Mouse (Mus musculus) T-helper 1 cell (primary cell): ENCODE data around the gene Prrg2.

Source experiments
- in situ Hi-C: fragments of 300-600 bp; cut with MboI, MseI; formaldehyde crosslinking; loops from one replicate; pipeline ENCODE4 v1.15.1; 2025; ENCODE audit warnings: high pct_unique_total_duplicates

The Prrg2 gene

DNA sequence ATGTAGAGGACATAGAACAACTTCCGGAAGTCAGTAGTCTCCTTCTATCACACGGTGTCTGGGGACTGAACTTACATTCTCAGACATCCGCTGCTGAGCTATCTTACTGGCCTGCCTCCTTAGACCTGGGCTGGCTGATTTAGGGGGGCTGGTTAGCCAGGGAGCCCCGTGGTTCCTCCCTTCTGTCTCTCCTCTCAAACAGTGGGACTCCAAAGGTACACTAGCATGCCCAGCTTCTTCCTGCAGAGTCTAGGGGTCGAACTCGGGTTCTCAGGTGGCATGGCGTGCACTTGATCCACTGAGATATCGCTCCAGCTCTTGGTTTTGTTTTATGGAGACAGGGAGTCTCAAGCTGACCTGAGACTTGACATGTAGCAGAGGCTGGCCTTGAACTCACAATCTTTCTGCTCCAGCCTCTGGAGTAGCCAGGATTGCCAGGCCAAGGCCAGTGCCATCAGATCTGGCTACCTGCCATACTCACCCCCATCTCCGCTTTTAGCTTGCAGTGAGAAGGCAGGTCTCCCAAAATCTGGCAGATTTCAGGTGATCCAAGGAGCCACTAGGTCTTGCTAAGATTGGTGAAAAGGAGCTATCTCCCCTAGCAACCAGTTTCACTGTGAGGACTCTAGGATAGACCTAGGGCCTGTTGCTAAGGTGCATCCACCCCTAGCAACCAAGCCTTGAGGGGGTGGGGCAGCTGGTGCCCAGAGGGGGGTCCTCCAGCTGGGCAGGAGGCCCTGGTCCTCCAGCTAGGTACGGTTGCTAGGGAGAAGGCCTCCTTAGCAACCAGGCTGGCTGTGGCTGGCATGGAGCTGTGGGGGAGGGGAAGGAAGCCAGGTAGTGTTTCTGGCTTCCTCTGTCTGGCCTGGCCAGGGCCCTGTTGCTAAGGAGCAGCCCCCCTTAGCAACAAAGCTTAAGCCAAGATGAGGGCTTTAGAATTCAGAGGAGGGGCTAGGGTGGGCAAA lies 3.6 kb downstream of the Prrg2 start:
- in situ Hi-C loops = no loop called here

DNA sequence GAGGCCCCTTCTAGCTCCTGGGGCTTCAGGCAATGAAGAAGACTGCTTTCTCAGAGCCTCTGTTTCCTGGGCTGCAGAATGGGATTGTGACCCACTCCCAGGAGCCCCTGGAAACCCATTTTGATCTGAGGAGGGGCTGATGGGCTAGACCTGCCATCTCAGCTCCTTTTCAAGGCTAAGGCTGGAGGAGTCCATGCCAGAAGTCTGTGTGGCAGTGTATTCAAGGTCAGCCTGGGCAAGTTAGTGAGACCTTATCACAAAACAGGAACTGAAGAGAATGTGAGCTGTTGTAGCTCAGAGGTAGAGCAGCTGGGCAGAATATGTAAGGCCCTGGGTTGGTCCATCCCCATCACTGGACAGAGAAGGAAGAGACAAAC lies 5.5 kb downstream of the Prrg2 start:
- in situ Hi-C loops = no loop called here

DNA sequence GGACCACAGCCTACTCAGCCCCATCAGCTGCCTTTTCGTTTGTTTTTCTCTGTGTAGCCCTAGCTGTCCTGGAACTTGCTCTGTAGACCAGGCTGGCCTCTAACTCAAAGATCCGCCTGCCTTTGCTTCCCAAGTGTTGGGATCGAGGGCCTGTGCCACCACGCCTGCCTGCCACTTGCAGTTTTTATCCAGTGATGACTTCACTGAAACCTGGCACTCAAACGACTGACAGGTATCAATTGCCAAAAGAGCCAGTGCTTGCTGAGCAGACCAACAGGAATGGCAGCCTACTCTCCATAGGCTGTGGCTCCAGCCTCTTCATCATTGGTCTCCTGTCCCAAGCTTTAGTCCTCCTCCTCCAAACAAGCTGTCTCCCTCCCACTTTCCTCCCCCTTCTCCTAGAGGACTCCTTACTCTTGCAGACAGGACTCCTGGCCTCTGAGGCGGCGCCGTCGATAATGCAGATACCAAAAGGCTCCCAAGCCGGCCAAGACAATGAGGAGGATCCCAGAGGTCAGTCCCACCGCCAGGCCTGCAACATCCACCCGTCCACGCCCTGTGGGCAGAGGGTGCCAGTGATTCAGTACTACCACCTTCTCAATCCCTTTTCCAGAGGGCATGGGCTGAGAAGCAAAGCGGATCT lies 6.0 kb downstream of the Prrg2 start:
- in situ Hi-C loops = no loop called here

DNA sequence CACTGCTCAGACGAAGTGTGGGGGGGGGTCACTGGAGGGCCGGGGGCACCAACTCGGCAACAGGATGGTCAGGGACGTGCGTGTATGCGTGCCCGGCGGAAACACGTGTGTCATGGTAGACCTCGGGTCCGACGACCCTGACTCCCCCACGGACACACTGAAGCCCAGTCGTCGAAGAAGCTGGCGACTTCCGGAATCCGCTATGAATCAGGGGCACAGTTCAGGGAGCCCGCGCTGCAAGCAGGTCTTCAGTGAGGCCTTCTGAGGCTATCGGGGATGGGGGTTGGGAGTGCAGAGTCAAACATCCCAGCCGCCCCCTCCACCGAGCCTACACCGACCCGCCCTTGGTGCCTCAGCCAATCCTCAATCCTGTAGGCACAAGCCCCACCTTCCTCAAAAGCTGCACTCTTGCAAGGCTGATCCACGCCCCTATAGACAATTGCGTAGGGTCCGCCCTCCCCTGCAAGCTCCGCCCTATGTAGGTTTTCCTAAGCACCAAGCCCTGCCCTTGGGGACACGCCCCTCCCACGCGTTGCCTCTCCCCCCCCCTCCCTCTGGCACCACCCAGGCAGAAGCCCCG lies 8.5 kb downstream of the Prrg2 start:
- in situ Hi-C loops = no loop called here

DNA sequence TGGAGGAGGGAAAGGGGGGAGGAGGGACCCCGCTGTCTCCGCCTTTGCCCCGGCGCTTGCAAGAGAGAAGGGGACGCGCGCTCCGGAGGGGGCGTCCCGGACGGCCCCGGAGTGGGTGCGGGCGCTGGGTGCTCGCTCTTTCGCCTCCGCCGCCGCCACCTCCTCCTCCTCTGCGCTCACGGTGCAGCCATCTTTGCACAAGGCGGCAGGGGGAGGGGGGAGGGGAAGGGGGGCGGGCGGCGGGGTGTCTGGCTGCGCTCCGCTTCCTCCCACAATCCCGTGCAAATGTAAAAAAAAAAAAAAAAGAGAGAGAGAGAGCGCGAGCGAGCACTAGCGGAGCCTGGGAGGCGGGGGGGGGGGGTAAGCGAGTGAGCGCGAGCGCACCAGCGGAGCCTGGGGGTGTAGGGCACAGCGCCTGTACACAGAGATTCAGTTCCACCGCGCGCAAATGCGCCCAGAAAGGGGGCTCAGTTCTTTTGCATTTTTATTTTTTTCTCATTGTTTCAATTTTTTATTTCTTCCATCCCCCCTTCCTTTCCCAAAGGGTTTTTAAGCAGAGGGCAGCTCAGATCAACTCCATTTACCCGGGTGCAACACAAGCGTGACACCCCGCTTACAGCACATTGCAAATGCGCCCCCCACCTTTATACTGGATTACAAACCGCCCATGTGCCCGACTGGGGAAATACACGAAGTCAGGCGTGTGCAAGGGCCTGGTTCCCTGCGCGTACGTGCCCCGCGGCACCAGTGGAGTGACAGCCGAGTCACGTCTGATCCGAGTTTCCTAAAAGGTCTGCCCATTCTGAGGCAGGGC lies 9.2 kb downstream of the Prrg2 start:
- in situ Hi-C loops = no loop called here

DNA sequence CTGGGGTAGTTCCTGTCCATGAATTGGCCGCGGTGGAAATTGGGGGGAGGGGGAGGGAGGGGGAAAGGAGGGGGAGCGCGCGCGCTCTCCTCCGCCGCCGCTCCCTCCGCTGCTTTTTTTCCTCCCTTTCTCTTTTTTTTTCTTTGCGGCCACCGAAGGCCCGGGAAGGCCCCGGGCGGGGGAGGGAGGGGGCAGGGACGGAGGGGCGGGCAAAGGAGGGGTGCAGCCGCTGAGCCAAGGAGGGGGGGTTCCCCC lies 9.7 kb downstream of the Prrg2 start, which contains the start of gene Prr12:
Gene Prr12, minus strand, starts transcription at position 20 of the 255 bp plus-strand sequence.
- in situ Hi-C loops = no loop called here

DNA sequence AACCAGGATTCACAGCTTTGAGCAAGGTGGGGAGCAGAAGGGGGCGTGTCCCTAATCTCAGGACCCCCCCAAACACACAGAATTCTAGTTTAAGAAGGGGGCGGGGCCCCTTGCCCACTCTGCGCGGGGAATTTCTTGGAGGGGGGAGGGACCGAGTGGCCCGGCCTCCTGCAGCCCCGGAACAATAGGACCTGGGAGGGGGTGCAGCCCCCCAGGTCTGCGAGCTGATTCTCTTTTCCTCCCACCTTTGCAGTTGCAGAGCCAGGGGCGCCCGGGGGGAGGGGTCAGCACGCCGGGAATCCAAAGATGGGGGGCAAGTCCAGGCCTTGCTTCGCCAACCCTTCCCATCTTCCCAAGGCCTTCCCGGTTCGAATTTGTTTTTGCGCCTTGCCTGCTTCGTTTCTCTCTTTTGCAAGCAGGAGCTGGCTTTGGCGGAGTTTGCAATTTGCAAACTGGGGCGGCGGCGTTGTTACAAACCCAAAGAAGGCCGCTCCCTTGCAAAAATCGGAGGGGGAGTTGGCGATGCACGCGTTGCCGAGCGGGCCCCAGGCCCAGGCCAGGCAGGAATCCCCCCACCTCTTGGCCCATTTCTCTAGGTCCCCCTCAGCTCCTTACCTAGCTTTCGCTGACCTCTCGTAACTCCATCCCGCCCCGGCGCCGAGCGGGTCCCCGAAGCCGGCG lies 10.2 kb downstream of the Prrg2 start:
- in situ Hi-C loops = no loop called here

DNA sequence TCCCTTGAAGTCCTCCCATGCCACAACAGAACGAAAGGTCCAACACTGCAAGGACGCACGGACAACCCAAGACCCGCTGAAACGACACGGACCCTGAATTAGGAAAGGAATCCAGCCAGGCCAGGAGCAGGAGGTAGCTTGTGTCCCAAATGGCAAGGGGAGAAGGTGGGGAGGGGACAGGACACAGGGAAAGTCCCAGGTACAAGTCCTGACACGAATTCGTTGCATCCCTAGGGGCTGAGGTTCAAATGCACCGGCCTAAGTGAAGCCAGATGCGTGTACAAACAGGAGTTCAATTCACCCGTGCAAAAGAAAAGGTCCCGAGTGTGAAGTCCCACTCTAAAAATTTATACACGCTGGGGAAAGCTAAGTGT lies 10.9 kb downstream of the Prrg2 start:
- in situ Hi-C loops = no loop called here

DNA sequence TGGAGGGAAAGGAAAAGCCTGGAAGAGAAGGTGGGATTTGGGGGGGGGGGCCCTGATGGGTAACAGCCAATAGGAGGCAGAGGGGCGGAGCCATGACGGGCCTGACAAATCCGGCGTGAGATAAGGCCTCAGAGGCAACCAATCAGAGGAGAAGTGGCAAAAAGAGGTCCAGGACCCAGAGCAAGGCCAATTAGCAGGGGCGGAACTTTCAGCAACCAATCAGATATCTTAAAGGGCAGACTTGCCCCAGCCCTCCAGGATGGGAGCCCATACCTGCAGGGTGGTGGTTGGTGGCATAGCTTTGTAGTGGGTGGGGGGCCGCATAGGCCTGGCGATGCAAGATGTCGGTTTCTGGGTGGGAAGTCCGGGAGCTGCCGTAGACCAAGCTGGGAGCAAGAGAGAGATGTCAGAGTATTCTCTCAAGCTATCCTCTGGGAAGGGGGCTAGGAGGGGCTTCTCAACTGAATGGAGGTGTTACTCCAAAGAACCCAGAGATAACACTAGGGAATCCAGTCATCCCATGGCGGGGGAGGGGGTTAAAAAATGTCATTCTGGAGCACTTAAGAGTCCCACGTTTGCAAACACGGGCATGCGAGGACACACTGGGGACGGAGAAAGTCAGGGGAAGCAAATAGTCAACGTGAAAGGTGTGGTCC lies 11.4 kb downstream of the Prrg2 start:
- in situ Hi-C loops = no loop called here

DNA sequence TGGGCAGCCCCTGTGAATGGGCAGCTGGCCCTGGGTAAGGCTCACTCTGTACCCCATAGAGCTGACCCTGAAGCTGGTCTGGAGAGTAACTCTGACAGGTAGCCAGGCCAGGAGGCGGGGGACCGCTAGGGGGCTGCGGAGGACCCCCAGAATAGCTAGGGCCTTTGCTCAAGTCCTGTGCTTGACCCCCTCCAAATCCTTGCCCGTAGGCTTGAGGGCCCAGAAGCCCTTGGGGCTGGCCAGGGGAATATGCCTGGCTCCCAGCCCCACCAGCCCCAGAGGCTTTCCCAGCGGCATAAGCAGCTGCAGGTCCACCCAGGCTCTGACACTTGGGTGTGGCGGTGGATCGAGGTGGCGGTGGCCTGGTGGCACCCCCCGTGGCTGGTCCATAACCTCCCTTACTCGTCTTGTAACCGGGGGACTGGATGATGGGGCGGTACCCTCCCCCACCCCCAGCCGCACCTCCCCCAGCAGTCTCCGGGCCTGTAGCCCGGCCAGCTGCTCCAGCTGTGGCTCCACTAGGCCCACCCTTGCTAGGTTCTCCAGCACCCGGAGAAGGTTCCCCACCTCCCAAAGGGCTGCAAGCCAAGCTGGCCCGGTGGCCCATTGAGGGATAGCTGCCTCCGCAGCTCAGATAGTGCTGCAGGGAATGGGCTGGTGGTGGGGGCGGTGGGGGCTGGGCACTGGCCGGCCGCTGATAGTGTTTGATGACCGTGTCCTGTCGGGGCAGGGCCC lies 13.4 kb downstream of the Prrg2 start:
- in situ Hi-C loops = no loop called here

DNA sequence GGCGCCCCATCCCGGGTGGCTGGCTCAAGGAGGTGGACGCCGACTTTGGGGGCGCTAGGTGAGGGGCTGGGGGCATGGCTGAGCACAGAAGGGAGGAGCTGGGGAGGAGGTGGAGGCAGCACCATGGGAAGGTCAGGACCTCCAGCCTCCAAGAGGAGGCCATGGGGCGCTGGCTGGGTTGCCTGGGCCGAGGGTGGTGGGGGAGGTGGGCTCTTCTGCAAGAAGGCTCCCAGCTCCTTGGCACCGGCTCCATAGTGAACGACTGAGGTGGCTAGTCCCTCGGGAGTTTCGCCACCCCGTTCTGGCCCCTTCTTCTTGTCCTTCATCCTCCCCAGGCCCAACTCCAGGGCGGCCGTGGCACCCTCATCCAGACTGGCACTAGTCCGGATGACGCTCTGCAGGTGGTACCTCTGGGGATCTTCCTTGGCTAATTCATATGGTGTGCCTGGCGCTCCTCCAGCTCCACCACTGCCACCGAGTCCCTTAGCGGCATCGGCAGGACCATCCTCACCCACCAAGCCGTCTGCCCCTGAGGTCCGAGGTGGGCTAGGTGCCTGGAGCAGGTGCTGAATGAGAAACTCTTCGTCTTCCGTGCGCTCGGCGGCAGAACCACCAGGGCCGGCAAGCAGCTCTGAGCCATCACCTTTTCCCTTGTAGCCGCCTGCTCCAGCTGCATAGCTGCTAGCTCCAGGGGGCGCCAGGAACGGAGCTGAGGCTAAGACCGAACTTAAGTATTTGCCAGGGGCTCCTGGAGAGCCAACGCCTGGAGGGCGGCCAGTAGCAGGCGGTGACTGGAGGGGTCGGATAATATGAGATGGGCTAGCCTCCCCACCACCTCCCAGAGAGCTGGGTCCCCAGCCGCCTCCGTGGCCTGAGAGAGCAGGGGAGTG lies 14.2 kb downstream of the Prrg2 start:
- in situ Hi-C loops = no loop called here

DNA sequence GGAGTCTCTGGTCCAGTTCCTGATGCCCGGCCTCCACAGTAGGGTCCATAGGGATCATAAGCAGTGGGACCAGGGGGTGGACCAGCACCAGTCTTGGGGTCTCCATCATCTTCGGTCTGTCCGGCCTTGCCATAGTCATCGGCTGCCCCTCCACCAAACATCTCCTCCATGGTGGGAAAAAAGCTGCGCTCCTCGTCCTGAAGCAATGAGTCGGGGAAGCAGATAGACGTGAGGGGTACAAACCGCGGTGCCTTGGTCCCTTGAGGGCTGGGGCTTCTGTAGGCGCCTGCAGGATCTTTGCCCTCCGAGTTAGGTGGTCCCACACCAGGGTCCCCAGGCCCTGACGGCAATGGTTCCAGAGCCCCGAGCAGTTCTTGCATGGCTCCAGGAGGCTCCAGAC lies 15.0 kb downstream of the Prrg2 start:
- in situ Hi-C loops = no loop called here

DNA sequence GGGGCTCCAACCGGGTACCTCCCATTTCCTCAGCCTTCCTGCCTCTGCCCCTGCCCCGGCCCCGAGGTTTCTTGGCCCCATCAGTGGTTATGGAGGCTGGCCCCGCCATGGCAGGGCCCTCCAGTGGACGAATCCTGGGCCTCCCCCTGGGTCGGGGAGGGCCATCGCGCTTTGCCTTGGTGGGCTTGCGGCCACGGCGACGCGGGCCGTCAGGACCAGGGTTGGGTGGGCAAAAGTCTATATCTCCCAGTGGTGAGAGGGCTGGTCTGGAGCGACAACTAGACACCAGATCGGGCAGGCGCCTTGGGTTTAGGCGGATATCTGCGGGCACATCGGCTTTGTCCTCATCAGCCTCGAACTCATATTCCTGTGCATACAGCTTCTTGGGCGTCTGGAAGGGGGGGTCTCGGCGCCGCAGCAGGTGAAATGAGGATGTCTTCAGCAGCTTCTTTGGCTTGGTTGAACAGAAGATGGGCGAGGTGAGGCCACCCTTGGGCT lies 15.6 kb downstream of the Prrg2 start:
- in situ Hi-C loops = no loop called here

DNA sequence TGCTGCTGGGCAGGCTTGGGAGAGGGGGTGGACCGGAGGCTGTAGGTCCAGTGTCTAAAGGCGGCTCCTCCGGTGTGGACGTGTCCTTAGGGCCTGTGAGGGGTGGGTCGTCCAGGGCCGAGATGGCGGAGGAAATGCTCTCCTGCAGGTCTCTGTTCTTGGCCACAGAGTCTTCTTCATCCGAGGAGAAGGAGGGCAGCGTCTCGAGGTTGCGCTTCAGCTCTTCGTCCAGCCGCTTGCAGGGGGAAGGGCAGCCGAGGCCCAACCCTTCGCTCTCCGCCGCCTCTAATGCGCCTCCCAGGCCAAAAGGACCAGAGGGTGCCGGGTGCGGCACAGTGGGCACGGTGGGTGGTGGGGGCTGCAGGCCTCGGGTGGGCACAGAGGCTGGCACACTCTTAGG lies 16.7 kb downstream of the Prrg2 start:
- in situ Hi-C loops = no loop called here

DNA sequence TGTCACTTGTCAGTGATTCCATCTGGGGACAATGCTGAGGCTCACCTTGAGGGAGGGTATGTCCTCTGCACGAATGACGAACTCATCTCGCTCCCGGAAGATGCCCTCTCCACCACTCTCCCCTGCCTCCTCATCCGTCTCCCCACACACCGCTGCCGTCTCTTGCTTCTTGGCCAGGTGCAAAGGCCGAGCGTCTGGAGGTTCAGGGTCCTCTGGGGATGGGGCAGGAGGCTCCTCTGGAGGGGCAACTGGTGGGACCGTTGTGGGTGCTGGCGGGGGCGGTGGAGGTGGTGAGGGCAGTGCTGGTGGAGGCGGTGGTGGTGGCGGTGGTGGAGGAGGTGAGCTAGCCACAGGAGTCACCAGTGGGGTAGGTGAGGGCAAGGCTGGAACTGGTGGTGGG lies 19.2 kb downstream of the Prrg2 start:
- in situ Hi-C loops = no loop called here

DNA sequence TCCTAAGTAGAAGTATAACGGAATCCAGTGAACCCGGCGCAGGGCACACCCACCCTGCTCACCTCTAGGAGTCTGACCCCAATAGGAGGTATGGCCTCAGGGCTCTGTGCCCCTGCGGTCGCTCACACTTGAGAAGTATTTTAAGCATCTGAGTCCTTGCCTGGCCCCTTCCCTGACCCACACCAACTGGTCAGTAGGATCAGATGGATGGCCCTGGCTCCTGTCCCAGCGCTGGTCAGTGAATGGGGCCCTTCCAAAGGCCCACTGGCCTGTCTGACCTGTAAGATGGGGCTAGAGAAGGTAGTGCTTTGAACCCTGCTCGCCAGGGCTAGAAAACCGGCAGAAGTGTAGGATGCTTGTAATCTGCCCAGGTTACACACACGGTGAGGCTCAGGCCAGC lies 21.6 kb downstream of the Prrg2 start:
- in situ Hi-C loops = no loop called here

DNA sequence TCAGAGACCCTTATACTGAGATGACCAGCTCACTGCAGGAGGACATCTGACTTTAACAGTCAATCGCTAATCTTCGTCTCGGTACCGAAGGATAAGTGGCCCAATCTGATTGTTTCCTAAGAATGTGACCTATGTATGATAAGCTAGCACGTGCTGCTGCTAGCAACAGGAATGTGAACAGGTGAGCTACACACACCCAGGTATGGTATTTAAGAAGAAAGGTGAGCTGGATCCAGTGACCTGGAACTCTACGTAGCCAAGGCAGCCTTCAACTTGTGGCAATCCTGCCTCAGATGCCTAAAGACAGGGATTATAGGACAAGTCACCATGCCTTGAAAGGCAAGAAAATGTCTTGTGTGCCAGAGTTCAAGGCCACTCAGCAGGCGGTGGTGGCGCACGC lies 24.1 kb downstream of the Prrg2 start:
- in situ Hi-C loops = no loop called here

DNA sequence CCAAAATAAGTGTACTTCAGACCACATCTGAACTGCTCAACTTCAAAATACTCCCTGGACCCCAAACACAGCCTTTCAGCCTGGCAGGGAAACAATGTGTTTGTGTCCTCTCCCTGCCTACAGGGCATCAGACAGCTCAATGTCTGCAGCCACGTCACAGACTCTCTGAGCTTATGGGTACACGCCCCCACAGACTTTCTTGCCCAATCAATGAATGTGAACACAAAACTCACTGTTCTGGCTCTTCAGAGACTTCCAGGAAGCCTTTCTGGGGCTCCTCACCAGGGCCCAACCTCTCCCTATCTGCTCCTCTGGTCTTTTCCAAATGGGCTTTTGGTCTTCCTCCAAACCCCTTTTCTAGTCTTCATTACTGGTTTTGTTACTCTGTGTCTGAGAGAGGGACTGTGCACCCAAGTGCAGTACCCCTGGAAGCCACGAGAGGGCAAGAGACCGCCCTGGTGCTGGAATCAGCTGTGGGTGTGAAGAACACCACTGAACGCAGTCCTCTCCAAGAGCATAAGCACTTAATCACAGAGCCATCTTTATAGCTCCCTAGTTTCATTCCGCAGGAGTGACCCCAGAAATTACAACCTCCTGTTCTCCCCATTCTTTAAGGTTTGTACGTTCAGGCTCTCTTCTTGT lies 24.6 kb downstream of the Prrg2 start:
- in situ Hi-C loops = no loop called here

DNA sequence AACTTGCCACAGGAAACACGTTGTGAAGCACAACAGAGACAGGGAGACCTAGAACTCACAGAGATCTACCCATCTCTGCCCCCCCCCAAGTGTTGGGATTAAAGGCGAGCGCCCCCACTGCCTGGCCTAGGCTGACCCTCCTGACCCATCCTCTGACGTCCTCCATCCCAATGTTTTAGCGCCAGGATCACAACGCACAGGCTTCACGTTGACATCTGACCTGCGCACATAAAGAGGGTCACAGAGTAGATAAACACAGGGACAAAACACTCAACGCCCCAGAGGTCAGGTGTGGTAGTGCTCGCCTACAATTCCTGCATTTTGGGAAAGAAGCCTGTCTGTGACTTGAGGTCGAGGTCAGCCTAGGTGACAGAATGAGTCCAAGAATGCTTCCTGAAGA lies 25.8 kb downstream of the Prrg2 start:
- in situ Hi-C loops = no loop called here
